Mouse (Mus musculus) ovary, adult 18-20 months (tissue): ENCODE measurements around the gene Jmjd4.
A peak's percentile ranks its signal among the peaks of the same experiment; 100 is the strongest.

Experiments used
- DNase-seq: peaks from one replicate; pipeline ENCODE4 v3.0.0; 2022; ENCODE audit warnings: low spot score, mixed read lengths

Gene Jmjd4

GRCm38 (mm10) chr11:59449741-59450229 lies at the start of gene Jmjd4:
Gene Jmjd4 (plus strand): TSS chr11:59450045.
- peak; percentile 83 for DNase-seq

- DNase-seq, result no peak
These were observed 49.0 kb upstream of the Jmjd4 start for GRCm38 (mm10) chr11:59400876-59401275.

DNA sequence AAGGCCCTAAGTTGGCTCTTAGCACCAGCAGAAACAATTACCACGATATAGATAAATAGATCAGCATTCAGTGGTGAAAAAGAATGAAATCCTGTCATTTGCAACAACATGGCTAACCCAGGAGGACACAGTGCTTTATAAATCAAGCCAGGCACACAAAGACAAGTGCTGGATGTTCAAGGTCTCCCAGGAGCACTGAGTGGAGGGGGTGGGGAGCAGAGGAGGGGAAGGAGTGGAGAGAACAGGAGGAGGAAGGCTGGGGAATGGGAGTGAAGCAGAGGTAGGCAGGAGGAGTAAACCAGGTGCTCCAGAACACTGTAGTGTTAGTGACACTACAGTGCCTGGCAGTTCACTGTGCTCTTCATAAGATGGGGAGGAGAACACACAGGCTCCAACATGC lies 44.1 kb upstream of the Jmjd4 start:
- no peak for DNase-seq

GRCm38 (mm10) chr11:59410851-59411250 lies 39.0 kb upstream of the Jmjd4 start:
- DNase-seq, result no peak

- no peak for DNase-seq
These were observed 37.8 kb upstream of the Jmjd4 start for GRCm38 (mm10) chr11:59412058-59412457.

- no peak for DNase-seq
These were observed 36.6 kb upstream of the Jmjd4 start for GRCm38 (mm10) chr11:59412999-59413863.

DNA sequence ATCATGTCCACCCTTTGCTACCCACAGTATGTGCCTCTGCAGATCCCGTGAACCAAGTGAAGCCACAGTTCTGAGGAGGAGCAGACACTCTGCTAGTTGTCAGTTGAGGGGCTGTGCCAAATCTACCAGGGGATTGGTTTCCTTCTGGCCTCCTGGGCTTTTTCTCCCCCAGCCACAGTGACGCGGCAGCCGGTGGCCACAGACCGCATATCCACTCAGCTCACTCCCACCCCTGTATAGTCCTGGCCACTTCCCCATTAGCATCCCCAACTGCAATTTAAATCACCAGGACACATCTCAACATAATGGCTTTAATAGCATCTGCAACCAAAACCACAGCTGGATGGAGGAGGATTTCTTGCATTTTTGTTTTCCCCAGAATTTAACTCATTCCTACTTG lies 31.1 kb upstream of the Jmjd4 start:
- no peak for DNase-seq

GRCm38 (mm10) chr11:59421436-59421835 lies 28.4 kb upstream of the Jmjd4 start:
- DNase-seq, result no peak

DNA sequence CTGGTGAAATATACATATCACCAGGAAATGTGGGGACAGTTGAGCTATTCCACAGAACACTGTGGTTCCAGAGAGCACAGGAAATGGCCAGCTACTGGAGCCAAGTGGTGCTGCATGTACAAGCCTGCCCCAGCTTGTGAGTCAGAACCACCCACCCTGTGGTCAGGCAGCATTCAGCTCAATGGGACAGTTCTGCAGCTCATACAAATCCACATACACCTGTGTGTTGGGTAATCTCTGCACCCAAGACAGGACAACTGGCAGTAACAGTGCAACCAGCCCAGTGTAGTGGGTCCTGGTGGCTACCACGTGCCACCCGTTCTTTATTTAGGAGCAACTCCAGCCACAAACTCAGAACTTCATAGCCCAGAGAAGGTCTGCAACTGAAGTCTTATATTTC lies 27.9 kb upstream of the Jmjd4 start:
- DNase-seq, result no peak

DNA sequence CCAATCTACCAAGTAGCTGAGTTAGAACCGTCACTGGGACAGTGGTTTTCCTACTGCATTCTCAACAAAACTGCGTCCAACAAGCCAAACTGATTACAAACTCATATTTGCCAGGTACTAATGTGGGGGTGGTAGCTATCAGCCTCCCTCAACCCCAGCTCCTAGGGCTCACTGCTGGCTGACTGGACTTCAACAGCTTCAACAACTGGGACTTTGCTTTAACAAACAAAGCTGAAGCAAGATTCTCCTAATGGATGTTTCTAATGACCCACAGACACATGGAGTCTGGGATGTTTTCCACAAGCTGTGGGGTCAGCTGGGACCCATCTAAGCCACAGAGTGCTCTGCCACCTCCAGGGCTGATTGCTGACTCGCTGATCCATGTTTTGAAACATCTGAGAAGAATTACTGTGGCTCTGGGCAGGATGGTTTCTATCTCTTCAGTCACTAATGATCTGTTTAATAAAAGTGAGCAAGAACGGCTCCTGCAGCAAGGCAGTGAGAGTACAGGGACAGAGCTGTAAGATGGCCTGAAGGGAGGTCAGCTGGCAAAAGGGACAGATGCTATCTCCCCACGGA lies 26.7 kb upstream of the Jmjd4 start:
- DNase-seq, result no peak

DNA sequence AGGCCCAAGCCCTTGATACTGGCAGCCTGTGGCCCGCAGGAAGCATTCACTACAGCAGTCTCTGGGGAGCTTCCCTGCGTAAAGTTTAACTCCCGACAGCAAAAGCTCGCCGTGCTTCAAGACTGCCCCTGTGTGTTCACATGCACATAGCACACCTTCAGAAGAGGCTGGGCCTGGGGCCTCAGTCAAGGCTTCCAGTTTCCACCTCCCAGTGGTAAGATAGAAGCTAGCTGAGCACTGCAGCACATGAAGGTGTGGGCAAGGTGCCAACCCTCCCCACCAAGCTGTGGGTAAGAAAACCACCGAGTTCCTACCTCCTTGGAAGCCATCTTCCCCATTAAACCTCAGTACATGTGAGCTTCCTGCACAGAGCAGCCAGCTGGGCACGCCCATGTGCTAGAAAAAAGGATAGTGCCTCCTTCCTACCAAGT lies 24.2 kb upstream of the Jmjd4 start:
- no peak for DNase-seq

DNA sequence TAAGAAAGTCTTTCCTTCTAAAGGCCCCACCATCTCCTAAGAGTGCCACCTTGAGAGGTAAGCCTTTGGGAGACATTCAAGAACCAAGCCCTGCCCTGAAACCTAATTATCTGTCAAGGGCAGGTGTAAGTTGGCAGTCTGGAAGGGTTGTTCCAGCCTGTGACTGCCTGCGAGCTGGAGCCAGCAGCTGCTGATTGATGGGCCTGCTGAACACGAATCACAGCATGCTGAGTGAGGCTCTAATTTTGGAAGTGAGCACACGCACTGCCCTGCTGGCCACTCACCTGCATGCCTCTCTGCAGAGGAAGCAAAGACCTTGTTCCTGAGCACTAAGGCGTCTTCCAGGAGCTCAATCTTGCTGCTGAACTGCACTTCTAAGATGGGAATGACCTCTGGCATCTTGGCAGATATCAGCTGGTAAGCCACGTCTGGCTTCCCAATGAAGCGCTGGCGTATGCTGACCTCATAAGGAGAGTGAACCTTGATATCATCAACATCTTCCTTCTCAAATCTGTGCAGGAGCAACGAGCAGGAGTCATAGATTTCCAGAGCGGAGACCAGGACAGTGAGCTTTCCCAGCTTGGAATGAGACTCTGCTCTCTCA lies 21.7 kb upstream of the Jmjd4 start:
- no peak for DNase-seq

DNA sequence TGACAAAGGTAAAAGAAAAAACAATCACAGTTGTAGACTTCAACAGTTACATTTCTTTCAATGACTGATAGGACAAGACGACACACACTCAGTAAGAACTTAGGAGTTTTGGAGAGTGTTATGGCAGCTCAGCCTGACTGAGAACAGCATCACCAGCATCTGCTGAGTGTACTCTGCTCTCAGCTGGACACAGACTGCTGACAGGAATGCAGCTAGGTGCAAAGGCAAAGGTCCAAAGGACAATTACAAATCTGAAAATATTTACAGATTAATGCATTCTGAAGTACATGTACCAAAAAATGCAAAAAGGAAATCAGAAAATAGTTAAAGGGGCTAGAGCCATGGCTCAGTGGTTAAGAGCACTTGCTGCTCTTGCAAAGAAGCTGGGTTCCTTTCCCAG lies 19.9 kb upstream of the Jmjd4 start:
- no peak for DNase-seq

GRCm38 (mm10) chr11:59432261-59432660 lies 17.6 kb upstream of the Jmjd4 start:
- no peak for DNase-seq

DNA sequence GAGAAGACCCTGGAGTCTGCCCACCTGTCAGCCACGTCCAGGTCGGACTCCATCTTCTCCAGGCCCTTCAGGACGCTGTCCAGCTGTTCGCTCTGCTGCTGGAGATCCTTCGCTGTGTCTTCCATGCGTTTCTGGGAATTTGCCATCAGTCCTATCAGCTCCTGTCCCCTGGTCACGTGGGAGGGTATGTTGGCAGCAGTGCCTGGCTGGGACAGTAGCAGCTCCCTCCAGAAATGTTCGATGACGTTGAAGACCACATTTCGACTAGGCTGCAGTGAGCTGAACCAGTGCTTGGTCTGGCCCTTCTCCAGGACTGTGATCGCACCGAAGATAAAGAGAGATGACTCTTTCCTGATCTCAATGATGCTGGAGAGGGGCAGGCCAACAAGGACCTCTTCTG lies 11.9 kb upstream of the Jmjd4 start:
- DNase-seq, result no peak

DNA sequence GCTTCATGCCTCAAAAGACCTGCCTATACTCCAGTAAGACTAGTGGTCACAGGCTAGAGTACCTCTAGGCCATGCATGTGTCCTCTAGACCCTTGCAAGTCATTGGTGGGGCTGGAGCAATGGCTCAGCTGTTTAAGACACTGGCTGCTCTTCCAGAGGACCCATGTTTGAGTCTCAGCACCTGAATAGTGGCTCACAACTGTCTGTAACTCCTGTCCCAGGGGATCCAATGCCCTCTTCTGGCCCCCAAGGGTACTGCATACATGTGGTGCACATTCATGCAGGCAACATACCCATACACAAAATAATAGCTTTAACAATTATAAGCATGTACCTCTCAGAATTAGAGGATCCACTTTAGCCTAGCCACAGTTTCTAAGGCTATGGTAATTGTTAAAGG lies 6.7 kb upstream of the Jmjd4 start:
- no peak for DNase-seq

GRCm38 (mm10) chr11:59450230-59450771 lies 456 bp downstream of the Jmjd4 start:
- DNase-seq, result no peak

DNA sequence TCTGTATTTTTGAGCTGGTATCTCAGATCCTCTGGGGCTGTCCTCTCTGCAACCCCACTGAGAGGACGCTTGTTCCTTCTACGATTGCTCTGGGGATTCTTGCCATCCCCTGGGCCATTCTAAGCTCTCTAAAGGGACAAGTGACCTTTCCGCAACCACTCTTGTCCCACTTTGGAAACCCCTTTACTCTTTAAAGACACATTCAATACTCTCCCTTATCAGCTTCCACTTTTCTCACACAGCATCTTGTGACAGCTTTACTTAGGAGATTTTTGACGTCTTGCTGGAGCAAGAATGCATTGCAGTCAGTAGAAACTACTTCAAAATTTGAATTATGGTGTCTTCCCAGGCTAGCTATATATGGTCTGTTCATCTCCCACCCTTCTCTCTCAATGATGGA lies 1.2 kb downstream of the Jmjd4 start, which contains the start of gene Snap47:
TSS of gene Snap47 (minus strand) at position 101 of the 400 bp plus-strand sequence.
- DNase-seq, result no peak

- DNase-seq, result no peak
These were observed 6.5 kb downstream of the Jmjd4 start for GRCm38 (mm10) chr11:59456346-59456745.

GRCm38 (mm10) chr11:59456891-59457290 lies 7.0 kb downstream of the Jmjd4 start:
- DNase-seq, result no peak

DNA sequence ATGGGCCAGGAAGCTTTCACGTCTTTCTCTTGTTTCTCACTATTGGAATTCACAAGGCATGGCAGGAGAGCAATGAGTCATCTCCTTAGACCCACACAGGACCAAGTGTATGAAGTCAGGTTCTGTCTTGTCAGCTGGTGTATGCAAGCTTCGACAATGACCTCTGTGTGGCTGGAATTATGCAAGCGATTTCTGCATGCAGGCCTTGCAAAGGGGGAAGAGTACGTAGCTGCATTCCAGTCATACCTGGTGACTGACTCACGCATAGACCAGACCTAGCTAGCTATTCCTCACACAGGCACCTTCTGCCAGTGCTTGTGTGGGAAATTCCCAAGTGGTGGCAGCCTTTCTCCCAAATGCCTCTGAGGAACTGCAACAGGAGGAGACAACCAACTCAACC lies 9.1 kb downstream of the Jmjd4 start:
- DNase-seq, result peak; percentile 40

DNA sequence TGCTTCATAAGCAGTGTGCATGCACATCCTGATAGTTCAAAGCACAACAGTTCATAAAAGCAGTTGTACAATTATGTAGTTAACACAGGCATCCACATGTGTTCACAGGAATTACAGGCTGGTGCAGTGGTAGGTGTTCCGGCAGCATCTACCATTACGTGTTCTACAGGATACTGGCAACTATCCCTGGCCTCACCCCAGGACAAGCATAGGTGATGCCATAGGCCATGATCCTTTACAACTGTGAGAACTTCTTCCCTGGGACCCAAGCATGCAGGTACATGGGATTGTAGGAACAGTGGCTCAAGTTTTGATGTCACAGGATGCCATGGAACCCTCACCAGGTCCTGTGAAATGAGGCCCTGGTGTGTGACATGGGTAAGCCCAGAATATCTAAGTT lies 10.6 kb downstream of the Jmjd4 start:
- no peak for DNase-seq
